Mouse (Mus musculus) hindbrain, embryonic 14.5 days (tissue): ENCODE results near the gene Farsa. TPM values are rescaled to one million over a fixed set of nuclear protein-coding genes. Genes with fewer than 3 reads are reported as not detected.

ENCODE experiments used
- ATAC-seq: fragments of 200-750 bp; cut with Nextera tagmentation; 2 replicates; pipeline ENCODE4 v1.8.0; 2017; ENCODE audit warnings: moderate number of reproducible peaks, mild to moderate bottlenecking, moderate TSS enrichment, moderate library complexity; ENCODE audit not compliant: low FRiP score
- DNase-seq: peaks from one replicate; pipeline ENCODE4 v3.0.0-alpha.2; 2015; ENCODE audit warnings: low spot score
- H3K27ac ChIP-seq: fragments of 300-500 bp; sonication (generic); 2 replicates; pipeline ENCODE4 v1.5.1; 2014; ENCODE audit warnings: mild to moderate bottlenecking, moderate library complexity
- H3K27me3 ChIP-seq: fragments of 300-500 bp; sonication (generic); 2 replicates; pipeline ENCODE4 v1.6.1; 2014; ENCODE audit warnings: mild to moderate bottlenecking, low read length, mixed read lengths; ENCODE audit not compliant: control insufficient read depth, insufficient read depth
- H3K36me3 ChIP-seq: fragments of 300-500 bp; sonication (generic); replicated peaks from 2 replicates; pipeline ENCODE4 v1.6.1; 2014; ENCODE audit not compliant: control insufficient read depth, insufficient read depth
- H3K4me1 ChIP-seq: fragments of 300-500 bp; sonication (generic); replicated peaks from 2 replicates; pipeline ENCODE4 v1.6.1; 2014; ENCODE audit warnings: antibody characterized with exemption, low read length, mixed read lengths; ENCODE audit not compliant: control insufficient read depth, insufficient read depth
- H3K4me2 ChIP-seq: fragments of 300-500 bp; sonication (generic); replicated peaks from 2 replicates; pipeline ENCODE4 v1.6.1; 2014; ENCODE audit warnings: mild to moderate bottlenecking, moderate library complexity
- H3K4me3 ChIP-seq: fragments of 300-500 bp; sonication (generic); replicated peaks from 2 replicates; pipeline ENCODE4 v1.5.1; 2014; ENCODE audit warnings: mild to moderate bottlenecking, low read length
- H3K9ac ChIP-seq: fragments of 300-500 bp; sonication (generic); 2 replicates; pipeline ENCODE4 v1.6.1; 2014
- H3K9me3 ChIP-seq: fragments of 300-500 bp; sonication (generic); 2 replicates; pipeline ENCODE4 v1.6.1; 2016; ENCODE audit warnings: low read length; ENCODE audit not compliant: control insufficient read depth
- WGBS: fragments of 180-500 bp; shearing (Covaris S2); extraction: QIAGEN DNeasy Blood & Tissue Kit; methylation state at CpG from one replicate; pipeline ENCODE4 v1.1.7; 2014; 5-methylcytosine and 5-hydroxymethylcytosine counted together
- polyA plus RNA-seq: library from polyadenylated mRNA; unstranded; fragments of >200 nt; fragmentation: Nextera tagmentation; extraction: Ambion mirVana; gene quantifications from 2 replicates; pipeline ENCODE4 v1.2.1, GENCODE M21; 2014

Farsa gene
- polyA plus RNA-seq, 1 experiment from 2014 or later: 87.8 TPM

DNA sequence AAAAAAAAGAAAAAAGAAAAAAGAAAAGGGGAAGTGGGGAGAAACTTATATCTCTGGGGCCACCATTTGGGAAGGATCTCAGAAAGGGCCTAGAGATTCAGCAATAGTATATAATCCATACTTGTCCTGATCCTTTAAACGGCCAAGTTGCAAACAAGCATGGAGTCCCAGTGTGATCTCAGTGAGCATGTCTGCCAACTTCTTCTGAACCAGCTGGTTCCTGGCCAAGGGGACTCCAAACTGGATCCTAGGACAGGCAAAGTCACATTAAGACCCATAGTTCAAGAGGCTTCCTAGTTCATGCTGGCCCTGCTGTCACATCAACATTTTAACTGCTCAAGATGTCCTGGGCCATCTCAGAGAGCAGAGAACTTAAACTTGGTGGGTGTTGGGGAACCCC is 32.4 kb downstream of the Farsa start:
- H3K9ac ChIP-seq: no peak overlapping the region
- H3K36me3 ChIP-seq: peaks cover 37% of the 10 kb centered on the region
- H3K4me3 ChIP-seq: no peak overlapping the region
- WGBS: 96% methylated on average over 1 of the region's 1 CpGs
- H3K4me2 ChIP-seq: no peak overlapping the region
- H3K27ac ChIP-seq: no peak overlapping the region
- H3K27me3 ChIP-seq: no peaks in the 10 kb centered on the region
- no peak for ATAC-seq
- peaks cover 11% of the 10 kb centered on the region for H3K4me1 ChIP-seq
- DNase-seq: no peak
- H3K9me3 ChIP-seq: no peaks in the 10 kb centered on the region

DNA sequence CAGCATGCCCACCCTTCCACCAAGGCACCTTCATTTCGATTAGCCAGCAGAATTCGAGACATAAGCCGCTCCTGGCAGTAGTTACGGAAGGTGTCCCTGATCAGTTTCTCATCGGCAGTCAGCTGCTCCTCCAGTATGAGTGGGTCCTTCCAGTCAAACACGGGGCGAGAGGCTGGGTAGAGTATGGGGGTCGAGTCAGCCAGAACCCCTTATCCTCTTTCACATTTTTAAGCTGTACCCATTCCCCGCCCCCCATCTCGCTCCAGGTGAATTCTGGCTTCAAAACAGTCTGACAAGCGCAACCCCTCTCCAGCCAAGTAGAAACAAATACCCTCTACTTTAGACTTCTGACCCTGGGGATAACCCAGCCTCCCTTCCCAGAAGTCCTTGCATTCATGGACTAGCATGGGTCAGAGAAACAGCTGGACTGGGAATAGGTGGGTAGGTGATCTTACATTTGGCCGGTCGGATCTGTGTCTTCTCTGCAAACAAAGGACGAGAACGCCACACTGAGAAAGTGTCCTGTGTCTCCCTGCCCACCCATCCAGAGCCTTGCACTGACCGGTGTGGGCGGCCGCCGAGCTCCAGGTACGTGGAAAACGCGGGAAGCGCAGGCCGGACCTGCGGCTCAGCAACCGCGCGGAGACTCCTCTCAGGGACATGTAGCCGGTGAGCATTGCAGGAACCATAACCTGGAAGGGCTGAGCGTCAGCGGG is 36.4 kb downstream of the Farsa start:
- Histone ChIP-seq H3K4me1 (peaks cover 14% of the 10 kb centered on the region), H3K27me3 (no peaks in the 10 kb centered on the region), H3K4me2 (peak overlapping the region; percentile 83), H3K9ac (peak overlapping the region; percentile 84), H3K27ac (peak overlapping the region; percentile 0; the same call in 1 of the 2 replicates), H3K9me3 (no peaks in the 10 kb centered on the region), H3K4me3 (peak overlapping the region; percentile 60), H3K36me3 (peaks cover 12% of the 10 kb centered on the region)
- DNase-seq (no peak), ATAC-seq (peak; percentile 51; the same call in 1 of the 2 replicates)
- 12% methylated on average over 31 of the region's 31 CpGs for WGBS

DNA sequence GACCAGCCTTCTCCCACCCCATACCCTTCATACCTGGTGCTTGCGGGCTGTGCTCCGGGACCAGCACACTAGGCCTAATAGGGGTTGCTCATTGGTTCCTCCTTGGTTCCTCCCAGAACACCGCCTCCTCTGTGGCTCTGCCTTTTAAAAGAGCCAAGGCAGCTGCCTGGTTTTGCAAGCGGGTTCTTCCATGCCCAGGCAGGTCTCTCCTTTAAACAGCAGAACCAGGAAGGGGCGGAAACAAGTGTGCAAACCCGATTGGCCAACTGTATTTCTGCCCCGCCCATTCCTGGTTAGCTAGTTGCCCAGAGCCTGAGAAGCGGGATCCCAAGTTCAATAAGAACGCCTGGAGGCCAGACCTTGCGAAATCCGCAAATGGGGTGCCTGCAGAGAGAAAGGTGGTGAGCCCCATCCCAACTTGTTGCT is 36.9 kb downstream of the Farsa start, which contains the start of gene Gcdh:
Gene Gcdh, minus strand, starts transcription at position 213 of the 426 bp plus-strand sequence.
- H3K9me3 ChIP-seq: no peaks in the 10 kb centered on the region
- H3K4me2 ChIP-seq: peak within 1 kb of the TSS; percentile 83
- WGBS: 0% methylated on average over 11 of the region's 11 CpGs
- DNase-seq (peak; percentile 90), ATAC-seq (peak; percentile 99)
- 0 out of 2 replicates have a peak, but pooled peaks cover 6% of the 10 kb centered on the region for H3K36me3 ChIP-seq
- no peaks in the 10 kb centered on the region for H3K27me3 ChIP-seq
- H3K27ac ChIP-seq: peak within 1 kb of the TSS; percentile 0; the same call in 1 of the 2 replicates
- H3K4me3 ChIP-seq: peak within 1 kb of the TSS; percentile 60
- peak within 1 kb of the TSS; percentile 84 for H3K9ac ChIP-seq
- H3K4me1 ChIP-seq: peaks cover 14% of the 10 kb centered on the region

DNA sequence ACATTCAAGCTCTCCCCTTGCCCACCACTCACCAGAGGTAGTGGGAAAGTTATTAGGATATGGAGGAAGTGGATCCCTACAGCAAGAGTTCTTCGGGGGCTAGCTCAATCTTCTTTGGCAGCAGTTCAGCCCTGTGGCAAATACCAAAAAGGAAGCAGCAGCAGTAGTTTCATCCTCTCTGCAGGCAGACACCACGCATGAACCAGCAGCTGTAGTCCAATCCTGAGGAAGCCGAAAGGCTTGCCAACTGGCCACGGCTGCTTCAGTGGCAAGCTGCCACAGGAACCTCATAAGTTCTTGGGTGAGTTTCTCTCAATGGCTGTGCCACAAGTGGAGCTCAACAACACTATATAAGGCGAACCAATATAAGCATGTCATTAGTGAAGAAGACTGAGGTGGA is 39.2 kb downstream of the Farsa start:
- no peak for ATAC-seq
- 90% methylated on average over 5 of the region's 5 CpGs for WGBS

DNA sequence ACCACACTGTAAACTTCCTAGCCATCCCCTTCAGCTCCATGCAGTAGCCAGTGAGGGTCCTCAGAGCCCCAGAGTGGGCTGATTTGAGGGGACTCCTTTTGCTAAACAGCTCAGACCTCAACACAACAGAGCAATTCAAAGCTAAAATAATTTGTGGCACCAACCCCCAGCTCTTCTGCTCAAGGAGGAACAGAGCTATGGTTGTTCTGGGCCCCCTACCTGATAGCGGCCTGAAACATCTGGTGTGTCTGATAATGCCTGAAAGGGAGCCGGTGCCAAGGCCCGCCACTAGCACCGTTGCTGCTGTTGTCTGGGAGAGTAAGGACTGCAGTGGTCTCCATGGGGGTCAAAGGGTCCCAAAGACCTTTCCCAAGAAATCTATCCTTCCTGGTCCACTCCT is 44.3 kb downstream of the Farsa start:
- Histone ChIP-seq H3K9me3 (no peaks in the 10 kb centered on the region), H3K4me2 (no peak overlapping the region), H3K9ac (no peak overlapping the region), H3K27me3 (peaks cover 16% of the 10 kb centered on the region; the same call in 1 of the 2 replicates), H3K36me3 (no peaks in the 10 kb centered on the region), H3K4me3 (no peak overlapping the region), H3K4me1 (peaks cover 10% of the 10 kb centered on the region), H3K27ac (no peak overlapping the region)
- ATAC-seq (no peak), DNase-seq (no peak)
- WGBS: 70% methylated on average over 4 of the region's 4 CpGs

More for the DNA sequence above, 39.2 kb downstream of the Farsa start:
- DNase-seq: no peak
- Histone ChIP-seq H3K9ac (no peak overlapping the region), H3K9me3 (no peaks in the 10 kb centered on the region), H3K4me3 (no peak overlapping the region), H3K27ac (no peak overlapping the region), H3K36me3 (no peaks in the 10 kb centered on the region), H3K4me1 (peaks cover 14% of the 10 kb centered on the region), H3K27me3 (no peaks in the 10 kb centered on the region), H3K4me2 (no peak overlapping the region)

DNA sequence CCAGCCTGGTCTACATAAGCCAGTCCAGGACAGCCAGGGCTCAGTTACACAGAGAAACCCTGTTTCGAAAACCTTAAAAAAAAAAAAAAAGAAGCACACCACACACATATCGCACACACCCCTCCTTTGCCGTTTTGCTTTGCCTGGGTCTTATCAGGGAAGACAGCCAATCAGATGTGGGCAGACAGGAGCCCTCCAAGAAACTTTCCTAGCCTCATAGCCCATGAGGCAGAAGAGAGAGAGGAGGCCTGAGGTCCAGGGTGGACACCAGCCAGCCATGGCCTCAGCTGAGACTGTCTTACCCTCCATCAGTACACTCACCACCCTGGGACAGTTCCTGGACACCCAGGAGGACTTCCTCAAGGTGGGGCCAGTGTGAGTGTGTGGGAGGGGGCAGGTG is 45.0 kb downstream of the Farsa start, which contains the start of gene Klf1:
Gene Klf1, plus strand, starts transcription at position 177 of the 400 bp plus-strand sequence.
- H3K27me3 ChIP-seq: peaks cover 16% of the 10 kb centered on the region; the same call in 1 of the 2 replicates
- ATAC-seq (no peak), DNase-seq (no peak)
- H3K27ac ChIP-seq: no peak within 1 kb of the TSS
- peak within 1 kb of the TSS; percentile 90 for H3K4me2 ChIP-seq
- no peaks in the 10 kb centered on the region for H3K9me3 ChIP-seq
- H3K36me3 ChIP-seq: no peaks in the 10 kb centered on the region; the same call in 1 of the 2 replicates
- H3K9ac ChIP-seq: peak within 1 kb of the TSS; percentile 60
- peak within 1 kb of the TSS; percentile 41 for H3K4me3 ChIP-seq
- 77% methylated on average over 3 of the region's 3 CpGs for WGBS
- peaks cover 10% of the 10 kb centered on the region for H3K4me1 ChIP-seq

DNA sequence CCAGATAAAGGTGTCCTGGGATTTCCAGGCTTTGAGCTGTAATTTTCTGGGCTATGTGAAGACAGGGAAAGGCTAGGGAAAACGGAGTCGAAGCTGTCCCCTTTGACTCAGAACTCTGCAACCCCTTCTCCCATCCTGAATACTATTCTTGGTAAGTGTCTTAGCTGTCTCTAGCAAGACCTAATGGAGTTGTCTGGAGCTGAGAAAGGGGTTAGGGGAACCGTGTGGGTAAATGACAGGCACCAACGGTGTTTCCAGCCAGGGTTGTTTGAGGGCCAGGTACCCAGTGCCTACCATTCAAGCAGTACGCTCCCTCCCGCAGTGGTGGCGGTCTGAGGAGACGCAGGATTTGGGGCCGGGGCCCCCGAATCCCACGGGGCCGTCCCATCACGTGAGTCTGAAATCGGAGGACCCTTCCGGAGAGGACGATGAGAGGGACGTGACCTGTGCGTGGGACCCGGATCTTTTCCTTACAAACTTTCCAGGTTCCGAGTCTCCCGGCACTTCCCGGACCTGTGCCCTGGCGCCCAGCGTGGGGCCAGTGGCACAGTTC is 45.7 kb downstream of the Farsa start:
- DNase-seq (no peak), ATAC-seq (peak; percentile 9; the same call in 1 of the 2 replicates)
- Histone ChIP-seq H3K4me2 (peak overlapping the region; percentile 90), H3K4me3 (peak overlapping the region; percentile 41), H3K4me1 (peaks cover 10% of the 10 kb centered on the region), H3K9me3 (no peaks in the 10 kb centered on the region), H3K9ac (peak overlapping the region; percentile 60), H3K27me3 (peaks cover 16% of the 10 kb centered on the region; the same call in 1 of the 2 replicates), H3K36me3 (no peaks in the 10 kb centered on the region; the same call in 1 of the 2 replicates), H3K27ac (no peak overlapping the region)
- WGBS: 4% methylated on average over 24 of the region's 24 CpGs

DNA sequence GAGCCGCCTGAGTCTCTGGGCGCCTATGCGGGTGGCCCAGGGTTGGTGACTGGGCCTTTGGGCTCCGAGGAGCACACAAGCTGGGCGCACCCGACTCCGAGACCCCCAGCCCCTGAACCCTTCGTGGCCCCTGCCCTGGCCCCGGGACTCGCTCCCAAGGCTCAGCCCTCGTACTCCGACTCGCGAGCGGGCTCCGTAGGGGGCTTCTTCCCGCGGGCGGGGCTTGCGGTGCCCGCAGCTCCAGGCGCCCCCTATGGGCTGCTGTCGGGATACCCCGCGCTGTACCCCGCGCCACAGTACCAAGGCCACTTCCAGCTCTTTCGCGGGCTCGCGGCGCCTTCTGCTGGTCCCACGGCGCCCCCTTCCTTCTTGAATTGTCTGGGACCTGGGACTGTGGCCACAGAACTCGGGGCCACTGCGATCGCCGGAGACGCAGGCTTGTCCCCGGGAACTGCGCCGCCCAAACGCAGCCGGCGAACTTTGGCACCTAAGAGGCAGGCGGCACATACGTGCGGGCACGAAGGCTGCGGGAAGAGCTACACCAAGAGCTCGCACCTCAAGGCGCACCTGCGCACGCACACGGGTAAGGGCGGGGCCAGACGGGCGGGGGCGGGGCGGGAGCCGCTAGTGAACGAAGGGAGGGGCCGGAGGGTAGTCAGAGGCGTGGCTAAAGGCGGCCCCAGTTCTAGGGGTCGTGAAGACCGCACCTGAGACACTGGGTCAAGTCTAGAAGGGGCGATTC is 46.3 kb downstream of the Farsa start:
- under 1% methylated on average over 68 of the region's 68 CpGs for WGBS
- H3K9me3 ChIP-seq: no peaks in the 10 kb centered on the region
- peaks cover 10% of the 10 kb centered on the region for H3K4me1 ChIP-seq
- H3K4me3 ChIP-seq: peak overlapping the region; percentile 41
- H3K27ac ChIP-seq: no peak overlapping the region
- peak; percentile 80 for DNase-seq
- H3K27me3 ChIP-seq: peaks cover 16% of the 10 kb centered on the region; the same call in 1 of the 2 replicates
- H3K4me2 ChIP-seq: peak overlapping the region; percentile 90
- H3K36me3 ChIP-seq: no peaks in the 10 kb centered on the region; the same call in 1 of the 2 replicates
- ATAC-seq: peak; percentile 81
- H3K9ac ChIP-seq: peak overlapping the region; percentile 60

DNA sequence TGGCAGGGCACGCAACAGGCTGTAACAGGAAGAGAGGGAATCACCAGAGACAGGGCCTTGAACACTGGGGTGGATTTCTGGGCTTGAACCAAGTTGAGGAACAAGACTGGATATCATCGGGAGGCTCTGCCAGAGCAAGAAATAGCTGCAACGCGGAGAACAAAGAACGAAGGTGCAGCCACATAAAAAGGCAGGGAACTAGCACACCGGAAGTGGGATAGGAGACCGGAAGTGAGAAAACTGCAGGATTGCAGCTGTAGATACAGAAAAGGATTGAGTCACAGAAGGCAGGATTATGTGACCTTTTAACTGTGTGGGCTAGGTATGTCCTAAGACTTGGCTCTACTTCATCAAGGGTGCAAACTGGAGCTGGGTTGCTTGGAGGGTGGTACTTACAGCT is 47.6 kb downstream of the Farsa start:
- no peak overlapping the region for H3K9ac ChIP-seq
- H3K4me3 ChIP-seq: no peak overlapping the region
- no peaks in the 10 kb centered on the region for H3K9me3 ChIP-seq
- H3K4me2 ChIP-seq: no peak overlapping the region
- WGBS: 93% methylated on average over 7 of the region's 7 CpGs
- no peaks in the 10 kb centered on the region; the same call in 1 of the 2 replicates for H3K36me3 ChIP-seq
- no peak for DNase-seq
- no peak for ATAC-seq
- peaks cover 17% of the 10 kb centered on the region; the same call in 1 of the 2 replicates for H3K27me3 ChIP-seq
- peaks cover 16% of the 10 kb centered on the region for H3K4me1 ChIP-seq
- no peak overlapping the region for H3K27ac ChIP-seq
